Mouse (Mus musculus) MEL (cell line): ENCODE data around the gene Sema3d. TPM values are rescaled to one million over a fixed set of nuclear protein-coding genes. Genes with fewer than 3 reads are reported as not detected.

Experiments
- DNase-seq: peaks from one replicate; pipeline ENCODE4 v3.0.0; 2011; ENCODE audit warnings: low read depth, low spot score
- H3K27ac ChIP-seq: 2 replicates; pipeline ENCODE4 v1.5.1; 2012; ENCODE audit warnings: low read depth, mild to moderate bottlenecking, control low read depth, low read length, moderate library complexity; ENCODE audit not compliant: control insufficient read depth
- H3K27me3 ChIP-seq, 2 experiments: fragments of 150-350 bp in 1 of 2; sonication (generic) in 1 of 2; 2 replicates each; pipeline ENCODE4 v1.6.1; 2012; ENCODE audit warnings: low read length in 2 of 2, mild to moderate bottlenecking in 2 of 2, improper control_type of control experiment in 1 of 2, moderate library complexity in 1 of 2; ENCODE audit not compliant: insufficient read depth in 2 of 2, control insufficient read depth in 1 of 2
- H3K36me3 ChIP-seq, 2 experiments: 2 replicates each; pipeline ENCODE4 v1.6.1; 2012 to 2014; ENCODE audit warnings: low read length in 2 of 2, improper control_type of control experiment in 1 of 2, inconsistent platforms in 1 of 2, mild to moderate bottlenecking in 1 of 2; ENCODE audit not compliant: insufficient read depth in 2 of 2, control insufficient read depth in 1 of 2
- H3K4me1 ChIP-seq, 2 experiments: fragments of 150-350 bp in 1 of 2; sonication (generic) in 1 of 2; 2 replicates each; pipeline ENCODE4 v1.6.1; 2012; ENCODE audit warnings: low read length in 2 of 2, improper control_type of control experiment in 1 of 2, mild to moderate bottlenecking in 1 of 2; ENCODE audit not compliant: insufficient read depth in 2 of 2, control insufficient read depth in 1 of 2
- H3K4me3 ChIP-seq, 2 experiments: fragments of 150-350 bp in 1 of 2; sonication (generic) in 1 of 2; 2 replicates each; pipeline ENCODE4 v1.5.1; 2012; ENCODE audit warnings: low read depth in 2 of 2, low read length in 2 of 2, mild to moderate bottlenecking in 2 of 2, moderate library complexity in 2 of 2, control low read depth in 1 of 2, improper control_type of control experiment in 1 of 2; ENCODE audit not compliant: control insufficient read depth in 1 of 2, insufficient read depth in 1 of 2
- H3K79me2 ChIP-seq: 2 replicates; pipeline ENCODE4 v1.6.1; 2012; ENCODE audit warnings: mild to moderate bottlenecking, low read length, moderate library complexity; ENCODE audit not compliant: control insufficient read depth, poor library complexity, insufficient read depth
- H3K9ac ChIP-seq: 2 replicates; pipeline ENCODE4 v1.6.1; 2012; ENCODE audit warnings: low read depth, mild to moderate bottlenecking, control low read depth, low read length, moderate library complexity; ENCODE audit not compliant: control insufficient read depth, poor library complexity, severe bottlenecking
- H3K9me3 ChIP-seq: fragments of 150-350 bp; sonication (generic); replicated peaks from 2 replicates; pipeline ENCODE4 v1.6.1; 2012; ENCODE audit warnings: mild to moderate bottlenecking, low read length, improper control_type of control experiment, moderate library complexity; ENCODE audit not compliant: insufficient read depth
- CHD1 ChIP-seq: IDR thresholded peaks from 2 replicates; pipeline ENCODE4 v1.6.1; 2012; ENCODE audit warnings: low read depth, mild to moderate bottlenecking, inconsistent platforms, low read length, improper control_type of control experiment
- CTCF ChIP-seq, 3 experiments: IDR thresholded peaks in 2 of 3; conservative IDR thresholded peaks in 1 of 3; 2 replicates each; pipeline ENCODE4 v1.5.1; 2011 to 2012; ENCODE audit warnings: low read length in 3 of 3, low read depth in 2 of 3, mild to moderate bottlenecking in 2 of 3, improper control_type of control experiment in 1 of 3, inconsistent platforms in 1 of 3, mixed read lengths in 1 of 3, moderate library complexity in 1 of 3; ENCODE audit not compliant: control insufficient read depth in 1 of 3, insufficient read depth in 1 of 3, poor library complexity in 1 of 3, severe bottlenecking in 1 of 3
- ELF1 ChIP-seq: IDR thresholded peaks from 2 replicates; pipeline ENCODE4 v1.6.1; 2014; ENCODE audit warnings: low read depth, mild to moderate bottlenecking, inconsistent platforms, low read length, improper control_type of control experiment, moderate library complexity
- EP300 ChIP-seq, 2 experiments: IDR thresholded peaks; 2 replicates each; pipeline ENCODE4 v1.6.1; 2011; ENCODE audit warnings: improper control_type of control experiment in 2 of 2, low read length in 2 of 2, low read depth in 1 of 2, mild to moderate bottlenecking in 1 of 2
- ETS1 ChIP-seq: IDR thresholded peaks from 2 replicates; pipeline ENCODE4 v1.6.1; 2012; ENCODE audit warnings: low read depth, mild to moderate bottlenecking, inconsistent platforms, low read length, improper control_type of control experiment, moderate library complexity
- GATA1 ChIP-seq: IDR thresholded peaks from 2 replicates; pipeline ENCODE4 v1.6.1; 2011; ENCODE audit warnings: low read depth, low read length, improper control_type of control experiment
- HCFC1 ChIP-seq: IDR thresholded peaks from 2 replicates; pipeline ENCODE4 v1.6.1; 2012; ENCODE audit warnings: low read depth, mild to moderate bottlenecking, inconsistent platforms, low read length, improper control_type of control experiment, moderate library complexity
- JUND ChIP-seq: IDR thresholded peaks from 2 replicates; pipeline ENCODE4 v1.6.1; 2011; ENCODE audit warnings: low read depth, mild to moderate bottlenecking, improper control_type of control experiment, low read length
- KAT2A ChIP-seq: conservative IDR thresholded peaks from 2 replicates; pipeline ENCODE4 v1.6.1; 2012; ENCODE audit warnings: low read depth, low read length, improper control_type of control experiment, inconsistent platforms
- MAX ChIP-seq: IDR thresholded peaks from 2 replicates; pipeline ENCODE4 v1.6.1; 2011; ENCODE audit warnings: low read length, improper control_type of control experiment
- MAZ ChIP-seq: IDR thresholded peaks from 2 replicates; pipeline ENCODE4 v1.6.1; 2012; ENCODE audit warnings: low read depth, mild to moderate bottlenecking, inconsistent platforms, low read length, improper control_type of control experiment
- MXI1 ChIP-seq: IDR thresholded peaks from 2 replicates; pipeline ENCODE4 v1.6.1; 2011; ENCODE audit warnings: mild to moderate bottlenecking, low read depth, low read length, improper control_type of control experiment
- NELFE ChIP-seq: IDR thresholded peaks from 2 replicates; pipeline ENCODE4 v1.6.1; 2011; ENCODE audit warnings: low read depth, low read length, improper control_type of control experiment
- RAD21 ChIP-seq: IDR thresholded peaks from 2 replicates; pipeline ENCODE4 v1.6.1; 2011; ENCODE audit warnings: mild to moderate bottlenecking, low read depth, low read length, improper control_type of control experiment
- RCOR1 ChIP-seq: IDR thresholded peaks from 2 replicates; pipeline ENCODE4 v1.6.1; 2012; ENCODE audit warnings: low read depth, mild to moderate bottlenecking, inconsistent platforms, low read length, improper control_type of control experiment
- SIN3A ChIP-seq: IDR thresholded peaks from 2 replicates; pipeline ENCODE4 v1.6.1; 2012; ENCODE audit warnings: low read length, improper control_type of control experiment, inconsistent platforms
- SMC3 ChIP-seq: IDR thresholded peaks from 2 replicates; pipeline ENCODE4 v1.6.1; 2011; ENCODE audit warnings: low read depth, low read length, improper control_type of control experiment
- TBP ChIP-seq: IDR thresholded peaks from 2 replicates; pipeline ENCODE4 v1.8.0; 2011; ENCODE audit warnings: low read depth, low read length, improper control_type of control experiment
- TCF12 ChIP-seq: IDR thresholded peaks from 2 replicates; pipeline ENCODE4 v1.6.1; 2014; ENCODE audit warnings: low read depth, mild to moderate bottlenecking, inconsistent platforms, low read length, improper control_type of control experiment, moderate library complexity
- ZC3H11A ChIP-seq: IDR thresholded peaks from 2 replicates; pipeline ENCODE4 v1.6.1; 2012; ENCODE audit warnings: low read depth, mild to moderate bottlenecking, inconsistent platforms, low read length, improper control_type of control experiment
- ZKSCAN1 ChIP-seq: IDR thresholded peaks from 2 replicates; pipeline ENCODE4 v1.6.1; 2012; ENCODE audit warnings: low read depth, mild to moderate bottlenecking, inconsistent platforms, low read length, improper control_type of control experiment, moderate library complexity
- polyA plus RNA-seq, 2 experiments: library from polyadenylated mRNA; stranded (reverse) in 1 of 2; unstranded in 1 of 2; fragments of >175 nt in 1 of 2; fragments of >200 nt in 1 of 2; gene quantifications; 2 replicates each; pipeline versions ENCODE4 v1.2.1 to v1.2.4; 2012; ENCODE audit warnings: low replicate concordance in 2 of 2, low read depth in 1 of 2; ENCODE audit not compliant: insufficient read length in 2 of 2, insufficient read depth in 1 of 2, missing spikeins in 1 of 2
- total RNA-seq: library from RNA; depleted of rRNA; stranded (reverse); fragments of 300-350 nt; gene quantifications from 2 replicates; pipeline ENCODE4 v1.2.3, GENCODE M21; 2012

Sema3d gene
- total and polyA plus RNA-seq, 3 experiments = not detected

- no peak for DNase-seq
- H3K4me1 ChIP-seq = no peaks in the 10 kb centered on the region
- no peak overlapping the region for H3K9ac ChIP-seq
- no peak overlapping the region for H3K27ac ChIP-seq
- H3K79me2 ChIP-seq = no peaks in the 10 kb centered on the region
- TF ChIP-seq TBP (no peak), MXI1 (no peak), MAX (no peak)
- H3K36me3 ChIP-seq = no peaks in the 10 kb centered on the region
- no peaks in the 10 kb centered on the region for H3K27me3 ChIP-seq
- no peaks in the 10 kb centered on the region for H3K9me3 ChIP-seq
- H3K4me3 ChIP-seq = no peak overlapping the region
These were observed 146.6 kb downstream of the Sema3d start for GRCm38 (mm10) chr5:12529771-12530170.

GRCm38 (mm10) chr5:12541268-12541667 lies 158.1 kb downstream of the Sema3d start:
- no peak overlapping the region for H3K9ac ChIP-seq
- H3K27ac ChIP-seq = no peak overlapping the region
- DNase-seq = no peak
- H3K36me3 ChIP-seq = no peaks in the 10 kb centered on the region
- no peaks in the 10 kb centered on the region for H3K9me3 ChIP-seq
- no peaks in the 10 kb centered on the region for H3K4me1 ChIP-seq
- TF ChIP-seq ZC3H11A (peak; percentile 26; the same call in 1 of the 2 replicates), GATA1 (no peak), RAD21 (peak; percentile 45), NELFE (no peak), SMC3 (peak; percentile 50), ZKSCAN1 (no peak), CTCF (IDR thresholded peaks at IDR 0.05 in 2 of 3, conservative IDR thresholded peaks at IDR 0.05 in 1 of 3; ENCODE audit: control insufficient read depth in 1 of 3, insufficient read depth in 1 of 3, low read depth in 2 of 3, low read length in 3 of 3, poor library complexity in 1 of 3, severe bottlenecking in 1 of 3) (peak in 1 of 3 experiments; percentile 42; a peak in 2 of 6 replicates)
- no peaks in the 10 kb centered on the region for H3K27me3 ChIP-seq
- H3K79me2 ChIP-seq = no peaks in the 10 kb centered on the region
- H3K4me3 ChIP-seq = no peak overlapping the region

DNA sequence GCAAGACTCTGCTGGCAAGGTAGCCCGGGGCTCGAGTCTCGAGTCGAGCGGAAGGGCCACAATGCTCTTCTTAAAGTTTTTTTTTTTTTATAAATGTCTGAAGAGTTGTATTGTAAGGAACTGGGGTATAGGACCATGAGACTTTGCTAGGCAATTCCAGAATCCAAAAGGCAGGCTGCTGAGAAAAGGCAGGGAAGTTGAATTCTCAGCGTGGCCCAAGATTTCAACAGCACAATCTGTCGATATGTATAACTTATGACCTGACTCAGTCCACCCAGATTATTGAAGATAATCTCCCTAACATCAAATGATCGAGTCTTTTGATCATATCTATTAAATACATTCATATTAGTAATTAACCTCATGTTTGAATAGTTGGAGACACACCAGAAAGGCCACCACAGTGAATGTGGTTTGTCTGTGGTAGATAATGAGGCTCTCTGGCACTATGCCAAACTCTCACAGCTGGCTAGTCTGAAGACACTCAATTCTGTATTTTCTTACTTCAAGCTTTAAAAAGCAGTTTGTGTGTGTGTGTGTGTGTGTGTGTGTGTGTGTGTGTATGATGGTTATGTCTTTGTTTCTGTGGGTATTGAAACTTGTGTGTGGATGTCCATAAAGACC lies 166.0 kb downstream of the Sema3d start:
- Histone ChIP-seq H3K9ac (no peak overlapping the region), H3K4me1 (peaks cover 0 to 2% of the 10 kb centered on the region in 2 experiments; a peak in 1 of 4 replicates), H3K4me3 (no peak overlapping the region), H3K27me3 (peaks cover 0 to 2% of the 10 kb centered on the region in 2 experiments; a peak in 1 of 4 replicates), H3K36me3 (peaks cover 0 to 3% of the 10 kb centered on the region in 2 experiments; a peak in 2 of 4 replicates), H3K79me2 (no peaks in the 10 kb centered on the region), H3K9me3 (no peaks in the 10 kb centered on the region), H3K27ac (no peak overlapping the region)
- peak; percentile 87 for DNase-seq
- TF ChIP-seq SIN3A (0 out of 2 replicates have a peak, but pooled peaks have one; percentile 23), ZC3H11A (no peak), GATA1 (peak; percentile 89), SMC3 (no peak), JUND (no peak), CTCF (IDR thresholded peaks at IDR 0.05 in 2 of 3, conservative IDR thresholded peaks at IDR 0.05 in 1 of 3; ENCODE audit: control insufficient read depth in 1 of 3, insufficient read depth in 1 of 3, low read depth in 2 of 3, low read length in 3 of 3, poor library complexity in 1 of 3, severe bottlenecking in 1 of 3) (no peak), ELF1 (no peak), RAD21 (no peak), ETS1 (peak; percentile 89), TCF12 (peak; percentile 76), TBP (no peak), EP300 (IDR thresholded peaks at IDR 0.05; ENCODE audit: low read depth in 1 of 2, low read length in 2 of 2) (peak; percentile 65 to 71), ZKSCAN1 (no peak), RCOR1 (peak; percentile 56; the same call in 1 of the 2 replicates), MAZ (no peak), HCFC1 (no peak), KAT2A (no peak), CHD1 (no peak)
